Mouse (Mus musculus): ENCODE results near the gene Foxp1.

DNA sequence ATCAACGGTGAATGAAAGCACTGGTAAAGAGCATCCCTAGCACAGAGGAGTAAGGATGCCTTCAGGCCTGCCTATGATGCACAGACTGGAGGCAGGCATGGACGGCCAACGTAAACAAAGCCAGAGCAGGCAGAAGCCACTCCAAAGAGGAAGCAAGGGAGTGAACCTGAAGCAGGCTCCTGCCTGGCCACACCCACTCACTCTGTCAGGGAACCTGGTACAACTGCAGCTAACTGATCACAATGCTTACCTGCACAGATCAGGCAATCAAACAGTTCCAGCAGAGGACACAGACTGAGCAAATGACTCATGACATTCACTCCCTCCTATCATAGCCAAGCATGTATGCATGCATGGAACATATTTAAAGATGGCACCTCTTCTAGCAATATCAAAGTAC is 237.5 kb downstream of the Foxp1 start:
- no peak for TF ChIP-seq POLR2A (IDR thresholded peaks at IDR 0.05; ENCODE audit: borderline replicate concordance, control insufficient read depth, low read depth, low read length)
- no peak for TF ChIP-seq CTCF (IDR thresholded peaks at IDR 0.05; ENCODE audit: control insufficient read depth, insufficient read depth, low read length)

Data from bone marrow, adult 2 months (tissue).